Mouse (Mus musculus) limb, embryonic 12.5 days (tissue): ENCODE measurements around the gene Cfap157. TPM values are rescaled to one million over a fixed set of nuclear protein-coding genes. Genes with fewer than 3 reads are reported as not detected.

Experiments used
- ATAC-seq: fragments of 200-750 bp; cut with Nextera tagmentation; 2 replicates; pipeline ENCODE4 v1.8.0; 2017; ENCODE audit warnings: low read depth, moderate TSS enrichment; ENCODE audit not compliant: insufficient number of reproducible peaks, insufficient read depth, low FRiP score, low TSS enrichment
- H3K27ac ChIP-seq: fragments of 300-500 bp; sonication (generic); 2 replicates; pipeline ENCODE4 v1.5.1; 2016; ENCODE audit warnings: mild to moderate bottlenecking, moderate library complexity
- H3K27me3 ChIP-seq: fragments of 300-500 bp; sonication (generic); 2 replicates; pipeline ENCODE4 v1.6.1; 2016; ENCODE audit warnings: mild to moderate bottlenecking, moderate library complexity
- H3K36me3 ChIP-seq: fragments of 300-500 bp; sonication (generic); 2 replicates; pipeline ENCODE4 v1.6.1; 2016; ENCODE audit warnings: mild to moderate bottlenecking, moderate library complexity
- H3K4me1 ChIP-seq: fragments of 300-500 bp; sonication (generic); replicated peaks from 2 replicates; pipeline ENCODE4 v1.6.1; 2016
- H3K4me2 ChIP-seq: fragments of 300-500 bp; sonication (generic); 2 replicates; pipeline ENCODE4 v1.6.1; 2016; ENCODE audit warnings: mild to moderate bottlenecking, moderate library complexity
- H3K4me3 ChIP-seq: fragments of 300-500 bp; sonication (generic); replicated peaks from 2 replicates; pipeline ENCODE4 v1.5.1; 2016; ENCODE audit warnings: mild to moderate bottlenecking
- H3K9ac ChIP-seq: fragments of 300-500 bp; sonication (generic); replicated peaks from 2 replicates; pipeline ENCODE4 v1.6.1; 2016; ENCODE audit warnings: mild to moderate bottlenecking, moderate library complexity
- H3K9me3 ChIP-seq: fragments of 300-500 bp; sonication (generic); 2 replicates; pipeline ENCODE4 v1.6.1; 2016; ENCODE audit warnings: mild to moderate bottlenecking, moderate library complexity
- WGBS: fragments of 180-500 bp; shearing (Covaris S2); methylation state at CpG from one replicate; pipeline ENCODE4 v1.1.7; 2016; 5-methylcytosine and 5-hydroxymethylcytosine counted together
- polyA plus RNA-seq: library from polyadenylated mRNA; unstranded; fragments of >200 nt; fragmentation: Nextera tagmentation; extraction: Ambion mirVana; gene quantifications from 2 replicates; pipeline ENCODE4 v1.2.1, GENCODE M21; 2016

Cfap157 gene
- polyA plus RNA-seq, 1 experiment from 2014 or later, result 1.2 TPM

- Histone ChIP-seq H3K36me3 (peaks cover 11% of the 10 kb centered on the region), H3K4me1 (0 out of 2 replicates have a peak, but pooled peaks cover 5% of the 10 kb centered on the region), H3K27me3 (no peaks in the 10 kb centered on the region), H3K9me3 (no peaks in the 10 kb centered on the region), H3K4me2 (no peak overlapping the region), H3K9ac (no peak overlapping the region), H3K4me3 (no peak overlapping the region), H3K27ac (no peak overlapping the region)
- WGBS, result 77% methylated on average over 12 of the region's 12 CpGs
- ATAC-seq, result no peak
Observed at GRCm38 (mm10) chr2:32767241-32767640, 17.0 kb downstream of the Cfap157 start.

- Histone ChIP-seq H3K4me2 (no peak overlapping the region), H3K27me3 (no peaks in the 10 kb centered on the region), H3K36me3 (peaks cover 39% of the 10 kb centered on the region), H3K27ac (no peak overlapping the region), H3K9ac (no peak overlapping the region), H3K4me3 (no peak overlapping the region), H3K4me1 (peaks cover 11% of the 10 kb centered on the region; the same call in 1 of the 2 replicates), H3K9me3 (no peaks in the 10 kb centered on the region)
- no peak for ATAC-seq
- WGBS, result 77% methylated on average over 3 of the region's 3 CpGs
Observed at GRCm38 (mm10) chr2:32763353-32763752, 20.9 kb downstream of the Cfap157 start.

GRCm38 (mm10) chr2:32761859-32762258 is 22.4 kb downstream of the Cfap157 start:
- H3K4me1 ChIP-seq, result peaks cover 15% of the 10 kb centered on the region
- no peak for ATAC-seq
- H3K36me3 ChIP-seq, result peaks cover 39% of the 10 kb centered on the region
- H3K4me2 ChIP-seq, result no peak overlapping the region
- no peaks in the 10 kb centered on the region for H3K9me3 ChIP-seq
- 92% methylated on average over 4 of the region's 4 CpGs for WGBS
- no peak overlapping the region for H3K4me3 ChIP-seq
- no peak overlapping the region for H3K9ac ChIP-seq
- H3K27me3 ChIP-seq, result no peaks in the 10 kb centered on the region
- no peak overlapping the region for H3K27ac ChIP-seq

- H3K27me3 ChIP-seq, result no peaks in the 10 kb centered on the region
- no peak overlapping the region for H3K9ac ChIP-seq
- no peak overlapping the region for H3K27ac ChIP-seq
- 92% methylated on average over 14 of the region's 14 CpGs for WGBS
- peaks cover 39% of the 10 kb centered on the region for H3K36me3 ChIP-seq
- no peak for ATAC-seq
- H3K4me2 ChIP-seq, result no peak overlapping the region
- no peak overlapping the region for H3K4me3 ChIP-seq
- H3K9me3 ChIP-seq, result no peaks in the 10 kb centered on the region
- peaks cover 14% of the 10 kb centered on the region for H3K4me1 ChIP-seq
Observed at GRCm38 (mm10) chr2:32761361-32761760, 22.9 kb downstream of the Cfap157 start.

- ATAC-seq, result no peak
- Histone ChIP-seq H3K9ac (no peak overlapping the region), H3K27me3 (no peaks in the 10 kb centered on the region), H3K4me1 (peaks cover 14% of the 10 kb centered on the region), H3K27ac (no peak overlapping the region), H3K9me3 (no peaks in the 10 kb centered on the region), H3K4me3 (no peak overlapping the region), H3K4me2 (no peak overlapping the region), H3K36me3 (peaks cover 49% of the 10 kb centered on the region)
- WGBS, result 80% methylated on average over 2 of the region's 2 CpGs
Observed at GRCm38 (mm10) chr2:32759001-32759400, 25.2 kb downstream of the Cfap157 start.

- H3K4me2 ChIP-seq, result no peak overlapping the region
- H3K27me3 ChIP-seq, result no peaks in the 10 kb centered on the region
- 76% methylated on average over 8 of the region's 8 CpGs for WGBS
- peaks cover 50% of the 10 kb centered on the region for H3K36me3 ChIP-seq
- H3K9me3 ChIP-seq, result no peaks in the 10 kb centered on the region
- no peak overlapping the region for H3K27ac ChIP-seq
- H3K9ac ChIP-seq, result no peak overlapping the region
- H3K4me3 ChIP-seq, result no peak overlapping the region
- ATAC-seq, result no peak
- H3K4me1 ChIP-seq, result peaks cover 14% of the 10 kb centered on the region
Observed at GRCm38 (mm10) chr2:32758503-32758902, 25.7 kb downstream of the Cfap157 start.

GRCm38 (mm10) chr2:32757056-32757845 is 27.0 kb downstream of the Cfap157 start, which contains the start of gene Tor2a:
Gene Tor2a, plus strand, starts transcription at chr2:32757234.
- Histone ChIP-seq H3K27ac (peak within 1 kb of the TSS; percentile 86), H3K4me1 (peaks cover 17% of the 10 kb centered on the region), H3K9me3 (no peaks in the 10 kb centered on the region), H3K36me3 (peaks cover 47% of the 10 kb centered on the region), H3K27me3 (peaks cover 6% of the 10 kb centered on the region; the same call in 1 of the 2 replicates), H3K4me3 (peak within 1 kb of the TSS; percentile 70), H3K4me2 (peak within 1 kb of the TSS; percentile 57), H3K9ac (peak within 1 kb of the TSS; percentile 81)
- peak; percentile 88 for ATAC-seq
- under 1% methylated on average over 66 of the region's 66 CpGs for WGBS

- ATAC-seq, result peak; percentile 12; the same call in 1 of the 2 replicates
- Histone ChIP-seq H3K27ac (no peak overlapping the region), H3K9me3 (no peaks in the 10 kb centered on the region), H3K4me2 (peak overlapping the region; percentile 57; the same call in 1 of the 2 replicates), H3K4me1 (peaks cover 23% of the 10 kb centered on the region), H3K27me3 (peaks cover 6% of the 10 kb centered on the region; the same call in 1 of the 2 replicates), H3K4me3 (no peak overlapping the region), H3K9ac (no peak overlapping the region), H3K36me3 (peaks cover 41% of the 10 kb centered on the region)
- 35% methylated on average over 6 of the region's 6 CpGs for WGBS
Observed at GRCm38 (mm10) chr2:32756674-32757055, 27.6 kb downstream of the Cfap157 start.

- 69% methylated on average over 10 of the region's 10 CpGs for WGBS
- H3K36me3 ChIP-seq, result peaks cover 30% of the 10 kb centered on the region
- peaks cover 6% of the 10 kb centered on the region; the same call in 1 of the 2 replicates for H3K27me3 ChIP-seq
- ATAC-seq, result no peak
- peak overlapping the region; percentile 70 for H3K4me2 ChIP-seq
- H3K4me3 ChIP-seq, result peak overlapping the region; percentile 42
- H3K27ac ChIP-seq, result no peak overlapping the region
- peaks cover 19% of the 10 kb centered on the region for H3K4me1 ChIP-seq
- H3K9ac ChIP-seq, result no peak overlapping the region
- H3K9me3 ChIP-seq, result no peaks in the 10 kb centered on the region
Observed at GRCm38 (mm10) chr2:32752181-32752580, 32.0 kb downstream of the Cfap157 start.

- H3K27me3 ChIP-seq, result peaks cover 6% of the 10 kb centered on the region; the same call in 1 of the 2 replicates
- peak overlapping the region; percentile 58 for H3K9ac ChIP-seq
- H3K4me1 ChIP-seq, result peaks cover 19% of the 10 kb centered on the region
- H3K4me3 ChIP-seq, result peak overlapping the region; percentile 42
- H3K4me2 ChIP-seq, result peak overlapping the region; percentile 70
- H3K36me3 ChIP-seq, result peaks cover 36% of the 10 kb centered on the region
- no peaks in the 10 kb centered on the region for H3K9me3 ChIP-seq
- no peak for ATAC-seq
- H3K27ac ChIP-seq, result peak overlapping the region; percentile 59
- WGBS, result 14% methylated on average over 9 of the region's 10 CpGs
Observed at GRCm38 (mm10) chr2:32751665-32752033, 32.6 kb downstream of the Cfap157 start.

GRCm38 (mm10) chr2:32750887-32751664 is 33.2 kb downstream of the Cfap157 start:
- Histone ChIP-seq H3K4me3 (peak overlapping the region; percentile 42), H3K27me3 (peaks cover 6% of the 10 kb centered on the region; the same call in 1 of the 2 replicates), H3K9me3 (no peaks in the 10 kb centered on the region), H3K9ac (peak overlapping the region; percentile 58), H3K36me3 (peaks cover 42% of the 10 kb centered on the region), H3K4me2 (peak overlapping the region; percentile 70), H3K4me1 (peaks cover 19% of the 10 kb centered on the region), H3K27ac (peak overlapping the region; percentile 59)
- ATAC-seq, result peak; percentile 81
- WGBS, result 3% methylated on average over 31 of the region's 31 CpGs
